Mouse (Mus musculus): ENCODE results near the gene Rtn4rl2. TPM values are rescaled to one million over a fixed set of nuclear protein-coding genes. Genes with fewer than 3 reads are reported as not detected.

The Rtn4rl2 gene
- 2.2 and 3.4 TPM in 2 replicates for polyA plus RNA-seq (2012; rRNA removed)

GRCm38 (mm10) chr2:84886234-84886731 lies at the start of gene Rtn4rl2:
Gene Rtn4rl2, minus strand, starts transcription at chr2:84886710.

GRCm38 (mm10) chr2:84838593-84838949 lies 47.9 kb downstream of the Rtn4rl2 start, which contains the start of gene Slc43a1:
Gene Slc43a1, plus strand, starts transcription at chr2:84838850.

GRCm38 (mm10) chr2:84826488-84827282 lies 59.8 kb downstream of the Rtn4rl2 start, which contains the start of gene Timm10:
Gene Timm10, plus strand, starts transcription at chr2:84826997.

GRCm38 (mm10) chr2:84822552-84822951 lies 64.0 kb downstream of the Rtn4rl2 start, which contains the start of gene Smtnl1:
Gene Smtnl1, minus strand, starts transcription at chr2:84822652.

Other genes starting within 250 kb of the Rtn4rl2 start
- 14.4 and 24.0 TPM in 2 replicates for gene Ctnnd1, start 235.9 kb downstream of the Rtn4rl2 start, polyA plus RNA-seq (2012; rRNA removed)
- not detected in 2 replicates for gene Btbd18, start 227.6 kb downstream of the Rtn4rl2 start, polyA plus RNA-seq (2012; rRNA removed)
- 22.8 and 39.0 TPM in 2 replicates for gene Selenoh, start 215.9 kb downstream of the Rtn4rl2 start, polyA plus RNA-seq (2012; rRNA removed)
- gene Gm28635, start 208.7 kb downstream of the Rtn4rl2 start, polyA plus RNA-seq (2012; rRNA removed): not detected in 2 replicates
- gene Med19, start 208.3 kb downstream of the Rtn4rl2 start, polyA plus RNA-seq (2012; rRNA removed): 3.5 and 4.1 TPM in 2 replicates
- gene Tmx2, start 207.6 kb downstream of the Rtn4rl2 start, polyA plus RNA-seq (2012; rRNA removed): 32.9 and 35.4 TPM in 2 replicates
- 22.6 and 27.1 TPM in 2 replicates for gene Zdhhc5, start 171.5 kb downstream of the Rtn4rl2 start, polyA plus RNA-seq (2012; rRNA removed)
- gene Clp1, start 159.4 kb downstream of the Rtn4rl2 start, polyA plus RNA-seq (2012; rRNA removed): 3.3 and 4.6 TPM in 2 replicates
- 2.1 and 2.3 TPM in 2 replicates for gene Ypel4, start 152.7 kb downstream of the Rtn4rl2 start, polyA plus RNA-seq (2012; rRNA removed)
- 0.25 and 0.49 TPM in 2 replicates for gene Gm19426, start 143.1 kb downstream of the Rtn4rl2 start, polyA plus RNA-seq (2012; rRNA removed)
- gene Serping1, start 111.3 kb downstream of the Rtn4rl2 start, polyA plus RNA-seq (2012; rRNA removed): 128 and 145 TPM in 2 replicates
- gene Ube2l6, start 87.9 kb downstream of the Rtn4rl2 start, polyA plus RNA-seq (2012; rRNA removed): 6.0 and 6.2 TPM in 2 replicates
- 0.66 and 1.2 TPM in 2 replicates for gene Smtnl1, start 64.1 kb downstream of the Rtn4rl2 start, polyA plus RNA-seq (2012; rRNA removed)
- gene Timm10, start 59.7 kb downstream of the Rtn4rl2 start, polyA plus RNA-seq (2012; rRNA removed): 10.0 and 11.9 TPM in 2 replicates
- 1.2 and 1.4 TPM in 2 replicates for gene Slc43a1, start 47.9 kb downstream of the Rtn4rl2 start, polyA plus RNA-seq (2012; rRNA removed)
- 11.1 and 18.0 TPM in 2 replicates for gene Slc43a3, start 49.9 kb upstream of the Rtn4rl2 start, polyA plus RNA-seq (2012; rRNA removed)
- gene Prg2, start 93.8 kb upstream of the Rtn4rl2 start, polyA plus RNA-seq (2012; rRNA removed): 0.32 TPM in 1 of 2 replicates, not detected in the other
- not detected in 2 replicates for gene Prg3, start 101.5 kb upstream of the Rtn4rl2 start, polyA plus RNA-seq (2012; rRNA removed)
- 30.6 and 34.4 TPM in 2 replicates for gene Ssrp1, start 150.5 kb upstream of the Rtn4rl2 start, polyA plus RNA-seq (2012; rRNA removed)
- 0.42 and 0.67 TPM in 2 replicates for gene P2rx3, start 150.8 kb upstream of the Rtn4rl2 start, polyA plus RNA-seq (2012; rRNA removed)
- gene Tnks1bp1, start 161.3 kb upstream of the Rtn4rl2 start, polyA plus RNA-seq (2012; rRNA removed): 75.1 and 83.2 TPM in 2 replicates
- 1.7 and 2.8 TPM in 2 replicates for gene Aplnr, start 249.5 kb upstream of the Rtn4rl2 start, polyA plus RNA-seq (2012; rRNA removed)

Measured in stomach, adult 2 months (tissue).